Mouse (Mus musculus): Measurements from ENCODE around the gene Scube2. TPM values are rescaled to one million over a fixed set of nuclear protein-coding genes. Genes with fewer than 3 reads are reported as not detected.

Gene Scube2
- 1.9 and 2.2 TPM in 2 replicates for polyA plus RNA-seq (2014; fragmentation: Nextera tagmentation; extraction: Ambion mirVana)

- Histone ChIP-seq H3K4me3 (ENCODE audit: low read depth, low read length) (peak within 1 kb of the TSS; percentile 48), H3K36me3 (ENCODE audit: control insufficient read depth, insufficient read depth, low read length) (no peaks in the 10 kb centered on the region), H3K27me3 (ENCODE audit: control insufficient read depth, insufficient read depth, low read length) (peaks cover 10% of the 10 kb centered on the region), H3K9ac (replicated peaks; ENCODE audit: low read depth, low read length) (peak within 1 kb of the TSS; percentile 26), H3K4me2 (replicated peaks; ENCODE audit: low read depth, low read length) (peak within 1 kb of the TSS; percentile 91), H3K4me1 (ENCODE audit: control insufficient read depth, insufficient read depth, low read length) (no peaks in the 10 kb centered on the region), H3K9me3 (ENCODE audit: control insufficient read depth, low read depth, low read length) (no peaks in the 10 kb centered on the region), H3K27ac (ENCODE audit: low read length) (no peak within 1 kb of the TSS)
- 2% methylated on average over 63 of the region's 69 CpGs for WGBS
- peak; percentile 79; the same call in 1 of the 2 replicates for ATAC-seq (ENCODE audit: insufficient number of reproducible peaks, insufficient read depth, low FRiP score, low read depth)
These were observed at the start of gene Scube2 for GRCm38 (mm10) chr7:109865370-109866229. TSS of gene Scube2 (minus strand) at chr7:109865679.

GRCm38 (mm10) chr7:109906165-109906564 is 40.7 kb upstream of the Scube2 start:
- Histone ChIP-seq H3K9me3 (ENCODE audit: control insufficient read depth, low read depth, low read length) (no peaks in the 10 kb centered on the region), H3K27ac (ENCODE audit: low read length) (no peak overlapping the region), H3K27me3 (ENCODE audit: control insufficient read depth, insufficient read depth, low read length) (no peaks in the 10 kb centered on the region), H3K4me3 (ENCODE audit: low read depth, low read length) (no peak overlapping the region), H3K36me3 (ENCODE audit: control insufficient read depth, insufficient read depth, low read length) (peaks cover 63% of the 10 kb centered on the region), H3K9ac (replicated peaks; ENCODE audit: low read depth, low read length) (no peak overlapping the region), H3K4me2 (replicated peaks; ENCODE audit: low read depth, low read length) (no peak overlapping the region), H3K4me1 (ENCODE audit: control insufficient read depth, insufficient read depth, low read length) (no peaks in the 10 kb centered on the region)
- ATAC-seq (ENCODE audit: insufficient number of reproducible peaks, insufficient read depth, low FRiP score, low read depth) = no peak
- WGBS = 91% methylated on average over 2 of the region's 2 CpGs

GRCm38 (mm10) chr7:109900921-109901320 is 35.4 kb upstream of the Scube2 start:
- Histone ChIP-seq H3K27me3 (ENCODE audit: control insufficient read depth, insufficient read depth, low read length) (no peaks in the 10 kb centered on the region), H3K4me1 (ENCODE audit: control insufficient read depth, insufficient read depth, low read length) (no peaks in the 10 kb centered on the region), H3K9ac (replicated peaks; ENCODE audit: low read depth, low read length) (no peak overlapping the region), H3K4me3 (ENCODE audit: low read depth, low read length) (no peak overlapping the region), H3K9me3 (ENCODE audit: control insufficient read depth, low read depth, low read length) (no peaks in the 10 kb centered on the region), H3K36me3 (ENCODE audit: control insufficient read depth, insufficient read depth, low read length) (peaks cover 86% of the 10 kb centered on the region), H3K27ac (ENCODE audit: low read length) (no peak overlapping the region), H3K4me2 (replicated peaks; ENCODE audit: low read depth, low read length) (no peak overlapping the region)
- no peak for ATAC-seq (ENCODE audit: insufficient number of reproducible peaks, insufficient read depth, low FRiP score, low read depth)
- 86% methylated on average over 9 of the region's 9 CpGs for WGBS

GRCm38 (mm10) chr7:109898911-109899310 is 33.4 kb upstream of the Scube2 start:
- H3K4me1 ChIP-seq (ENCODE audit: control insufficient read depth, insufficient read depth, low read length) = no peaks in the 10 kb centered on the region
- no peaks in the 10 kb centered on the region for H3K27me3 ChIP-seq (ENCODE audit: control insufficient read depth, insufficient read depth, low read length)
- H3K4me3 ChIP-seq (ENCODE audit: low read depth, low read length) = no peak overlapping the region
- no peaks in the 10 kb centered on the region for H3K9me3 ChIP-seq (ENCODE audit: control insufficient read depth, low read depth, low read length)
- H3K4me2 ChIP-seq (replicated peaks; ENCODE audit: low read depth, low read length) = no peak overlapping the region
- H3K9ac ChIP-seq (replicated peaks; ENCODE audit: low read depth, low read length) = no peak overlapping the region
- ATAC-seq (ENCODE audit: insufficient number of reproducible peaks, insufficient read depth, low FRiP score, low read depth) = no peak
- no peak overlapping the region for H3K27ac ChIP-seq (ENCODE audit: low read length)
- H3K36me3 ChIP-seq (ENCODE audit: control insufficient read depth, insufficient read depth, low read length) = peaks cover 85% of the 10 kb centered on the region

GRCm38 (mm10) chr7:109892530-109892929 is 27.1 kb upstream of the Scube2 start:
- H3K36me3 ChIP-seq (ENCODE audit: control insufficient read depth, insufficient read depth, low read length) = peaks cover 53% of the 10 kb centered on the region
- ATAC-seq (ENCODE audit: insufficient number of reproducible peaks, insufficient read depth, low FRiP score, low read depth) = no peak
- H3K4me1 ChIP-seq (ENCODE audit: control insufficient read depth, insufficient read depth, low read length) = no peaks in the 10 kb centered on the region
- H3K27ac ChIP-seq (ENCODE audit: low read length) = no peak overlapping the region
- H3K27me3 ChIP-seq (ENCODE audit: control insufficient read depth, insufficient read depth, low read length) = no peaks in the 10 kb centered on the region
- H3K9ac ChIP-seq (replicated peaks; ENCODE audit: low read depth, low read length) = no peak overlapping the region
- no peak overlapping the region for H3K4me2 ChIP-seq (replicated peaks; ENCODE audit: low read depth, low read length)
- H3K9me3 ChIP-seq (ENCODE audit: control insufficient read depth, low read depth, low read length) = no peaks in the 10 kb centered on the region
- no peak overlapping the region for H3K4me3 ChIP-seq (ENCODE audit: low read depth, low read length)
- 43% methylated on average over 3 of the region's 3 CpGs for WGBS

GRCm38 (mm10) chr7:109891786-109892185 is 26.3 kb upstream of the Scube2 start:
- H3K27ac ChIP-seq (ENCODE audit: low read length) = no peak overlapping the region
- H3K36me3 ChIP-seq (ENCODE audit: control insufficient read depth, insufficient read depth, low read length) = peaks cover 48% of the 10 kb centered on the region
- no peak for ATAC-seq (ENCODE audit: insufficient number of reproducible peaks, insufficient read depth, low FRiP score, low read depth)
- WGBS = 89% methylated on average over 4 of the region's 4 CpGs
- no peak overlapping the region for H3K9ac ChIP-seq (replicated peaks; ENCODE audit: low read depth, low read length)
- H3K4me2 ChIP-seq (replicated peaks; ENCODE audit: low read depth, low read length) = no peak overlapping the region
- no peak overlapping the region for H3K4me3 ChIP-seq (ENCODE audit: low read depth, low read length)
- no peaks in the 10 kb centered on the region for H3K27me3 ChIP-seq (ENCODE audit: control insufficient read depth, insufficient read depth, low read length)
- no peaks in the 10 kb centered on the region for H3K9me3 ChIP-seq (ENCODE audit: control insufficient read depth, low read depth, low read length)
- no peaks in the 10 kb centered on the region for H3K4me1 ChIP-seq (ENCODE audit: control insufficient read depth, insufficient read depth, low read length)

- H3K9me3 ChIP-seq (ENCODE audit: control insufficient read depth, low read depth, low read length) = no peaks in the 10 kb centered on the region
- H3K4me3 ChIP-seq (ENCODE audit: low read depth, low read length) = no peak overlapping the region
- no peak overlapping the region for H3K4me2 ChIP-seq (replicated peaks; ENCODE audit: low read depth, low read length)
- H3K9ac ChIP-seq (replicated peaks; ENCODE audit: low read depth, low read length) = no peak overlapping the region
- 92% methylated on average over 2 of the region's 2 CpGs for WGBS
- H3K4me1 ChIP-seq (ENCODE audit: control insufficient read depth, insufficient read depth, low read length) = no peaks in the 10 kb centered on the region
- H3K27me3 ChIP-seq (ENCODE audit: control insufficient read depth, insufficient read depth, low read length) = no peaks in the 10 kb centered on the region
- H3K36me3 ChIP-seq (ENCODE audit: control insufficient read depth, insufficient read depth, low read length) = peaks cover 34% of the 10 kb centered on the region
- no peak for ATAC-seq (ENCODE audit: insufficient number of reproducible peaks, insufficient read depth, low FRiP score, low read depth)
- H3K27ac ChIP-seq (ENCODE audit: low read length) = no peak overlapping the region
These were observed 24.8 kb upstream of the Scube2 start for GRCm38 (mm10) chr7:109890256-109890655.

GRCm38 (mm10) chr7:109889300-109889699 is 23.8 kb upstream of the Scube2 start:
- no peaks in the 10 kb centered on the region for H3K4me1 ChIP-seq (ENCODE audit: control insufficient read depth, insufficient read depth, low read length)
- WGBS = 78% methylated on average over 5 of the region's 5 CpGs
- no peak overlapping the region for H3K27ac ChIP-seq (ENCODE audit: low read length)
- no peak overlapping the region for H3K4me2 ChIP-seq (replicated peaks; ENCODE audit: low read depth, low read length)
- no peak overlapping the region for H3K9ac ChIP-seq (replicated peaks; ENCODE audit: low read depth, low read length)
- peaks cover 25% of the 10 kb centered on the region for H3K36me3 ChIP-seq (ENCODE audit: control insufficient read depth, insufficient read depth, low read length)
- no peak overlapping the region for H3K4me3 ChIP-seq (ENCODE audit: low read depth, low read length)
- no peaks in the 10 kb centered on the region for H3K9me3 ChIP-seq (ENCODE audit: control insufficient read depth, low read depth, low read length)
- no peak for ATAC-seq (ENCODE audit: insufficient number of reproducible peaks, insufficient read depth, low FRiP score, low read depth)
- H3K27me3 ChIP-seq (ENCODE audit: control insufficient read depth, insufficient read depth, low read length) = no peaks in the 10 kb centered on the region
